Mouse (Mus musculus) heart, embryonic 10.5 days (tissue): Measurements from ENCODE around the gene Trim14. TPM values are rescaled to one million over a fixed set of nuclear protein-coding genes. Genes with fewer than 3 reads are reported as not detected.

ENCODE experiments used
- DNase-seq: peaks from one replicate; pipeline ENCODE4 v3.0.0-alpha.2; 2017; ENCODE audit warnings: low spot score
- H3K27ac ChIP-seq: fragments of 300-500 bp; sonication (generic); 2 replicates; pipeline ENCODE4 v1.5.1; 2016; ENCODE audit warnings: mild to moderate bottlenecking
- H3K27me3 ChIP-seq: fragments of 300-500 bp; sonication (generic); 2 replicates; pipeline ENCODE4 v1.6.1; 2016; ENCODE audit warnings: mild to moderate bottlenecking; ENCODE audit not compliant: poor library complexity, insufficient read depth, severe bottlenecking
- H3K36me3 ChIP-seq: fragments of 300-500 bp; sonication (generic); 2 replicates; pipeline ENCODE4 v1.6.1; 2016; ENCODE audit warnings: mild to moderate bottlenecking, moderate library complexity
- H3K4me1 ChIP-seq: fragments of 300-500 bp; sonication (generic); 2 replicates; pipeline ENCODE4 v1.6.1; 2016; ENCODE audit warnings: mild to moderate bottlenecking
- H3K4me3 ChIP-seq: fragments of 300-500 bp; sonication (generic); 2 replicates; pipeline ENCODE4 v1.5.1; 2016; ENCODE audit warnings: mild to moderate bottlenecking, moderate library complexity
- H3K9me3 ChIP-seq: fragments of 300-500 bp; sonication (generic); 2 replicates; pipeline ENCODE4 v1.6.1; 2016; ENCODE audit warnings: mild to moderate bottlenecking, moderate library complexity
- WGBS: fragments of 180-500 bp; shearing (Covaris S2); methylation state at CpG from one replicate; pipeline ENCODE4 v1.1.7; 2016; 5-methylcytosine and 5-hydroxymethylcytosine counted together
- polyA plus RNA-seq: library from polyadenylated mRNA; unstranded; fragments of >200 nt; fragmentation: Nextera tagmentation; extraction: Ambion mirVana; gene quantifications from 2 replicates; pipeline ENCODE4 v1.2.1, GENCODE M21; 2016

Trim14 gene
- polyA plus RNA-seq, 1 experiment from 2014 or later = 2.4 TPM

DNA sequence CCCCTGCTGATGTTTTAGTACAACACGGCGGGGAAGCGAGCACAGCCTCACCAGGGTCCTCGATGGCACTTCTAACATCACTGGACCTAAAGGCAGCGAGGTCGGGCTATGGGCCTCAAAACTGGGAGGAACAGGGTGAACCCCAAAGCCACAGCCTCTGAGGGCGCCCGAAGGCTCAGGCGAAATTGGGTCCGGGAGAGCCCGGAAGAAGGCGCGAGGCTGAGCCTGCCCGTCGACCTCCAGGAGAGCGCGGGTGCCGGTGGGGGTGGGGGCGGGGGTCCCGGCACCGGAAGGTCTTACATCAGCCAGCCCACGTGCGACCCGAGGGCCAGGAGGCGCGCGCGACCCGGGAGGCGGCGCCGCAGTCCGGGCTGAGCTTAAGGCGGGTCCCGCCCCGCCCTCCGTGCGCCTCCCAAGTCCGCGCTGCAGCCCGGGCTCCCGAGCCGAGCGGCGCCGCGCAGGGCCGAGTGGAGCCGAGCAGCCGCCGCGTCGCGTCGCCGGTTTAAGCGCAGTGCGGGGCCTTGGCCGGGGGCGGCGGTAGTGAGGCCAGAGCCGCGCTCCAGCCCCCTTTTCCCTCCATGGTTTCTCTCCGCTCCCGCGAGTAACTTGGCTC lies 85.3 kb downstream of the Trim14 start, which contains the start of gene Anp32b:
TSS of gene Anp32b (plus strand) at position 384 of the 613 bp plus-strand sequence.
- Histone ChIP-seq H3K4me3 (peak within 1 kb of the TSS; percentile 92), H3K27me3 (no peaks in the 10 kb centered on the region), H3K36me3 (no peaks in the 10 kb centered on the region), H3K4me1 (peaks cover 39% of the 10 kb centered on the region), H3K9me3 (no peaks in the 10 kb centered on the region), H3K27ac (peak within 1 kb of the TSS; percentile 100)
- DNase-seq = peak; percentile 96
- under 1% methylated on average over 64 of the region's 66 CpGs for WGBS

DNA sequence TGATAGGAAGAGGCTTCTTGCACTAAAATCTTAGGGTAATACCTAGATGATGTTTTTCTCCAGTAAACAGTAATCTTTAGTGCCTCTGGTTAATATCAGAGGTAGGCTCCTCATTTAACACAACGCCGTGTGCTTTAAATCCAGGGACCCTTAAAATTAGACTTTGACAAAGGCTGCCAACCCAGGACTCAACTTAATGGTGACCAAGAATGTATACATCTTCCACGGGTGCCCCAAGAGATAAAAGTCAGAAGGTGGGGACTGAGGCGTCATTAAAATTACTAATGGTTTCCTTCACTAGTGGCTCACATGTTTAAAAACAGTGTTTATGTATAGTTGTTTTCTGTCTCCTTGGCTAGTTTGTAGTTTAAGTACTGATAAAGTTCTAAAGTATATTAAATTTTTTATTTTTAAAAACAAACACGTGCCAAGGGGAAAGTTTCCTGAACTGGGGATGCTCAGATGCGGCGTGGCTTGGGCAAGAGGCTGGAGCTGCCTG lies 85.9 kb downstream of the Trim14 start:
- 28% methylated on average over 7 of the region's 7 CpGs for WGBS
- peak overlapping the region; percentile 100 for H3K27ac ChIP-seq
- H3K27me3 ChIP-seq = no peaks in the 10 kb centered on the region
- H3K4me1 ChIP-seq = peaks cover 40% of the 10 kb centered on the region
- no peaks in the 10 kb centered on the region for H3K9me3 ChIP-seq
- peak overlapping the region; percentile 92 for H3K4me3 ChIP-seq
- no peak for DNase-seq
- no peaks in the 10 kb centered on the region for H3K36me3 ChIP-seq

DNA sequence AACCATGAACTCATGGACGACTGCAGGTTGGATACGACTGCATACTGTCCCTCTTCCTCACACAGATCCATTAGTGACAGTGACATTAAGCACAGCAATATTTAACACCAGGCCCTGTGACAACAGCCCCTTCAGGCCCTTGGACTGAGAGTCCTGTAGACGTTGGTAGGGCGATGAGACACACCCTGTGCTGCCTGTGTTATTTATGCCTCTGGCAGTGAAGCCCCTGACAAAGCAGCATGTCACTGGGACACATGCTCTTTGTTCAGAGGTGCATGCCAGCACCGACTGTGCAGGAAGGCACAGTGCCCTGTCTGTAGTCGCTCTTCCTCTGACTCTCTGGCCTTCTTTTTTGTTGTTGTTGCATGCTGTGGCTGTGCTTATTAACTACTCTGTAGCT lies 87.1 kb downstream of the Trim14 start:
- H3K4me3 ChIP-seq = no peak overlapping the region
- no peaks in the 10 kb centered on the region for H3K36me3 ChIP-seq
- peak; percentile 79 for DNase-seq
- WGBS = 44% methylated on average over 6 of the region's 6 CpGs
- no peaks in the 10 kb centered on the region for H3K27me3 ChIP-seq
- H3K9me3 ChIP-seq = no peaks in the 10 kb centered on the region
- peaks cover 33% of the 10 kb centered on the region for H3K4me1 ChIP-seq
- H3K27ac ChIP-seq = peak overlapping the region; percentile 54

DNA sequence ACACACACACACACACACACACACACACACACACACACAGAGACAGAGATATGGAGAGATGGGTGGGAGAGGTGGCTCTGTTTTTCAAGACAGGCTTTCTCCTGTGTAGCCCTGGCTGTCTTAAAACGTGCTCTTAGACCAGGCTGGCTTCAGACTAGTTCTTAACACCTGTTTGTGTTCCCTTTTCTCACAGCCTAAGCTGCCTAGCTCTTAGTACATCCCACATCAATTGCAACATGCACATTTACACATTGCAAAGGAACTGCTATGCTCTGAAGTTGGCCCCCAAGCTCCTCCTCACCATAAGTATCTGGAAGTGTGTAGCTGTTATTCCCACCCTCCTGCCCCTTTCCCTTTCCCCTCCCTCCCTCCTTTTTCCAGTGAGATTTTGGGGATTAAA lies 88.5 kb downstream of the Trim14 start:
- Histone ChIP-seq H3K27me3 (0 out of 2 replicates have a peak, but pooled peaks cover 4% of the 10 kb centered on the region), H3K9me3 (no peaks in the 10 kb centered on the region), H3K27ac (no peak overlapping the region), H3K36me3 (no peaks in the 10 kb centered on the region), H3K4me1 (peaks cover 22% of the 10 kb centered on the region), H3K4me3 (no peak overlapping the region)
- WGBS = 75% methylated on average over 1 of the region's 1 CpGs
- no peak for DNase-seq

DNA sequence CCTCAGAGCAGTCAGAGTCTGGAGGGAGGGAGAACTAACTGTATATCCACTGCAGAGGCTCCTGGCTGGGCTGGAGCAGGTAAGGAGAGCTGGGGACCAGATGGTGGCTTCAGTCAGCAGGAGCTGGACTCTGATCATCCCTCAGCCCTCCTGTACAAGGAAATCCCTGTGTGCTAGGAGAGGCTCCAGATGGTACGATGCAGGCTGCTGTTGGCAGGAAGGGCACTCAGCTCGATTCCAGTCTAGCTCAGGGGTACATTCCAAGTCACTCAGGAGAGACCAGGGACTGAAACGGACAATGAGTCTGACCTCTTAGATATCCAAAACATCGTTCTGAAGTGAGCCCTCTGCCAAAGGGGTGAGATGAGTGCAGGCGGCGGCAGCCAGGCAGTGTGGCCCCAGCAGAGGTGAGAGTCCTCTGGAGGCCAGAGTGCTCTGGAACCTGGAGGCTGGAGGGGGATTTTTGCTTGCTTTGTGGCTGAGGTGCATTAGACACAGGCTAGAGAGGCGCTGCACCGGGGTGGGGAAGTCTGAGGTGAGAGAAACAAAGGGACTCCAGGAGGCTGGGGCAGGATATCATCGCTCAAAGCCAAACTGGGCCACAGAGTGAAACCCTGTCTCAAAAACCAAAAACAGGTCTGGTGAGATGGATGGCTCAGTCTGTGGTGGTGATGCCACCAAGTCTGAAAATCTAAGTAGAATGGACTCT lies 90.5 kb downstream of the Trim14 start:
- H3K36me3 ChIP-seq = no peaks in the 10 kb centered on the region
- 54% methylated on average over 9 of the region's 9 CpGs for WGBS
- H3K9me3 ChIP-seq = no peaks in the 10 kb centered on the region
- peaks cover 18% of the 10 kb centered on the region for H3K4me1 ChIP-seq
- H3K27me3 ChIP-seq = 0 out of 2 replicates have a peak, but pooled peaks cover 5% of the 10 kb centered on the region
- DNase-seq = no peak
- H3K4me3 ChIP-seq = no peak overlapping the region
- no peak overlapping the region for H3K27ac ChIP-seq

Other genes starting within 250 kb of the Trim14 start
- 0.23 and 1.6 TPM in 2 replicates for gene Foxe1, start 192.5 kb downstream of the Trim14 start, polyA plus RNA-seq
- 10.3 and 11.6 TPM in 2 replicates for gene Trmo, start 146.7 kb downstream of the Trim14 start, polyA plus RNA-seq
- gene Hemgn, start 122.6 kb downstream of the Trim14 start, polyA plus RNA-seq = 35.8 and 50.0 TPM in 2 replicates
- gene Anp32b, start 85.2 kb downstream of the Trim14 start, polyA plus RNA-seq = 246 and 343 TPM in 2 replicates
- gene Nans, start 46.9 kb downstream of the Trim14 start, polyA plus RNA-seq = 78.3 and 89.1 TPM in 2 replicates
- gene Coro2a, start 66.1 kb upstream of the Trim14 start, polyA plus RNA-seq = 0.89 and 1.4 TPM in 2 replicates
- 0.55 and 0.98 TPM in 2 replicates for gene Tbc1d2, start 114.1 kb upstream of the Trim14 start, polyA plus RNA-seq